Mouse (Mus musculus): ENCODE data around the gene Fbxw11.
"Not testable (repeated sequence)": the region's sequence is repeated elsewhere in the genome, so short reads cannot be mapped to it uniquely, and the experiment has no call there.

Fbxw11 gene

GRCm38 (mm10) chr11:32714230-32714629 is 71.7 kb downstream of the Fbxw11 start:
- peak; percentile 51 for DNase-seq

- DNase-seq = no peak
Measured at GRCm38 (mm10) chr11:32714896-32715295, 72.4 kb downstream of the Fbxw11 start.

- no peak for DNase-seq
Measured at GRCm38 (mm10) chr11:32715495-32715894, 73.0 kb downstream of the Fbxw11 start.

- no peak for DNase-seq
Measured at GRCm38 (mm10) chr11:32715970-32716369, 73.4 kb downstream of the Fbxw11 start.

- DNase-seq = no peak
Measured at GRCm38 (mm10) chr11:32716876-32717275, 74.4 kb downstream of the Fbxw11 start.

GRCm38 (mm10) chr11:32717711-32718110 is 75.2 kb downstream of the Fbxw11 start:
- DNase-seq = not testable (repeated sequence)

GRCm38 (mm10) chr11:32718371-32718770 is 75.8 kb downstream of the Fbxw11 start:
- DNase-seq = no peak

GRCm38 (mm10) chr11:32718979-32719378 is 76.5 kb downstream of the Fbxw11 start:
- no peak for DNase-seq

- DNase-seq = no peak
Measured at GRCm38 (mm10) chr11:32722653-32723052, 80.1 kb downstream of the Fbxw11 start.

- no peak for DNase-seq
Measured at GRCm38 (mm10) chr11:32723287-32723686, 80.8 kb downstream of the Fbxw11 start.

GRCm38 (mm10) chr11:32725171-32725570 is 82.6 kb downstream of the Fbxw11 start:
- no peak for DNase-seq

GRCm38 (mm10) chr11:32732467-32732866 is 89.9 kb downstream of the Fbxw11 start:
- DNase-seq = no peak

- no peak for DNase-seq
Measured at GRCm38 (mm10) chr11:32733195-32733594, 90.7 kb downstream of the Fbxw11 start.

GRCm38 (mm10) chr11:32736371-32736770 is 93.8 kb downstream of the Fbxw11 start:
- no peak for DNase-seq

GRCm38 (mm10) chr11:32737729-32738128 is 95.2 kb downstream of the Fbxw11 start:
- DNase-seq = no peak

- no peak for DNase-seq
Measured at GRCm38 (mm10) chr11:32743891-32744290, 101.4 kb downstream of the Fbxw11 start.

GRCm38 (mm10) chr11:32744463-32744862 is 101.9 kb downstream of the Fbxw11 start:
- no peak for DNase-seq

- DNase-seq = no peak
Measured at GRCm38 (mm10) chr11:32745466-32745865, 102.9 kb downstream of the Fbxw11 start.

GRCm38 (mm10) chr11:32746036-32746435 is 103.5 kb downstream of the Fbxw11 start:
- no peak for DNase-seq

GRCm38 (mm10) chr11:32746475-32746874 is 104.0 kb downstream of the Fbxw11 start:
- DNase-seq = no peak

- DNase-seq = no peak
Measured at GRCm38 (mm10) chr11:32748800-32749199, 106.3 kb downstream of the Fbxw11 start.

- DNase-seq = no peak
Measured at GRCm38 (mm10) chr11:32751863-32752594, 109.5 kb downstream of the Fbxw11 start.

GRCm38 (mm10) chr11:32752595-32752885 is 110.0 kb downstream of the Fbxw11 start:
- no peak for DNase-seq

- no peak for DNase-seq
Measured at GRCm38 (mm10) chr11:32753358-32753757, 110.8 kb downstream of the Fbxw11 start.

GRCm38 (mm10) chr11:32762773-32763172 is 120.2 kb downstream of the Fbxw11 start:
- DNase-seq = no peak
